Comparison of ENCODE assay signal across 12 mouse cellular contexts in the genomic region with DNA sequence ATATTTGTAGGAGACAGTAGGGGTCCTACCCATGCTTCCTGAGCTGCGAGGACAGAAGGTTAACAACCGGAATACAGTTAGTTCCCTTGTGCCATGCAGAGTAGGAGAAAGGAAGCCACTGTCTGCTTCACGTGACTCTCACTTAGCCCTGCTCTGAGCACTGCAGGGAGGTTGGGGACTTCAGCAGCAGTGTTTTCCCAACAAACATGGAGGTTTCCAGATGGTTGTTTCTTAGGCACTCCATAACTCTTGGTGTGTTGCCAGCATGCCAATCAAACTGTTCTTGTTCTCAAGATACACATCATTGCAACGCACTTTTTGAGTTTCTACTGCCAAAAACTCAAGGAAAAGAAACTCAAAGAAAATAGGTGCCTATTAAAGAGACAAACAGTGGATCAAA.
"Had no signal": no experiment of that assay in that cellular context is flagged by ENCODE, and none has a peak within 500 bp of the region (broad histone marks: within the 10 kb centered on the region; RNA-seq: fewer than 3 reads in every experiment).

No protein-coding gene starts in this region.

- DNase-seq: kidney, adult 2 months; kidney, postnatal 14 days; liver; liver, embryonic 13.5 days; liver, postnatal 0 days; right cerebral cortex, adult 18-20 months; right cerebral cortex, postnatal 25 days; thymus, postnatal 14 days had no signal

- H3K36me3 ChIP-seq: liver, embryonic 13.5 days; midbrain, embryonic 13.5 days had no signal

- H3K27ac ChIP-seq: kidney, embryonic 15.5 days; limb, embryonic 12.5 days; liver, embryonic 13.5 days; lung, embryonic 15.5 days; midbrain, embryonic 13.5 days had no signal

- H3K9me3 ChIP-seq: kidney, embryonic 15.5 days; limb, embryonic 12.5 days; liver, embryonic 13.5 days; lung, embryonic 15.5 days; midbrain, embryonic 13.5 days had no signal

- H3K9ac ChIP-seq: kidney, embryonic 15.5 days; limb, embryonic 12.5 days; liver, embryonic 13.5 days; liver, postnatal 0 days; lung, embryonic 15.5 days; midbrain, embryonic 13.5 days had no signal

- H3K4me2 ChIP-seq: kidney, embryonic 15.5 days; limb, embryonic 12.5 days; liver, embryonic 13.5 days; lung, embryonic 15.5 days; midbrain, embryonic 13.5 days had no signal

- H3K4me3 ChIP-seq: kidney, embryonic 15.5 days; limb, embryonic 12.5 days; liver, embryonic 13.5 days; lung, embryonic 15.5 days; midbrain, embryonic 13.5 days had no signal

- ATAC-seq: liver, postnatal 0 days; midbrain, embryonic 13.5 days had no signal

- H3K27me3 ChIP-seq: kidney, embryonic 15.5 days; limb, embryonic 12.5 days; liver, embryonic 13.5 days; lung, embryonic 15.5 days; midbrain, embryonic 13.5 days had no signal

- H3K4me1 ChIP-seq: kidney, embryonic 15.5 days; limb, embryonic 12.5 days; liver, embryonic 13.5 days; lung, embryonic 15.5 days; midbrain, embryonic 13.5 days had no signal
